Mouse (Mus musculus) megakaryocyte, embryonic 14.5 days (primary cell): ENCODE results near the gene Chst15. TPM values are rescaled to one million over a fixed set of nuclear protein-coding genes. Genes with fewer than 3 reads are reported as not detected.

ENCODE experiments used
- H3K27me3 ChIP-seq: replicated peaks from 2 replicates; pipeline ENCODE3; 2012; ENCODE audit warnings: inconsistent platforms
- H3K36me3 ChIP-seq: replicated peaks from 2 replicates; pipeline ENCODE3; 2012; ENCODE audit warnings: low read length, inconsistent platforms, mixed read lengths
- H3K4me1 ChIP-seq: 2 replicates; pipeline ENCODE4 v1.6.1; 2012; ENCODE audit warnings: inconsistent platforms
- H3K4me3 ChIP-seq: replicated peaks from 2 replicates; pipeline ENCODE3; 2012; ENCODE audit warnings: moderate library complexity, mild to moderate bottlenecking, inconsistent platforms
- H3K9me3 ChIP-seq: 2 replicates; pipeline ENCODE4 v1.6.1; 2012; ENCODE audit warnings: inconsistent platforms
- FLI1 ChIP-seq: IDR thresholded peaks from 2 replicates; pipeline ENCODE4 v1.6.1; 2012; ENCODE audit warnings: low read length, inconsistent platforms, mixed read lengths
- GATA1 ChIP-seq: IDR thresholded peaks from 3 replicates; pipeline ENCODE4 v1.6.1; 2012; ENCODE audit warnings: mixed read lengths, low read length, inconsistent platforms, borderline replicate concordance
- polyA plus RNA-seq: library from polyadenylated mRNA; stranded (reverse); fragments of >175 nt; gene quantifications from 2 replicates; pipeline ENCODE4 v1.2.3, GENCODE M21; 2012; ENCODE audit warnings: low replicate concordance; ENCODE audit not compliant: insufficient read depth

Chst15 gene
- polyA plus RNA-seq, 1 experiment = 0.15 TPM

DNA sequence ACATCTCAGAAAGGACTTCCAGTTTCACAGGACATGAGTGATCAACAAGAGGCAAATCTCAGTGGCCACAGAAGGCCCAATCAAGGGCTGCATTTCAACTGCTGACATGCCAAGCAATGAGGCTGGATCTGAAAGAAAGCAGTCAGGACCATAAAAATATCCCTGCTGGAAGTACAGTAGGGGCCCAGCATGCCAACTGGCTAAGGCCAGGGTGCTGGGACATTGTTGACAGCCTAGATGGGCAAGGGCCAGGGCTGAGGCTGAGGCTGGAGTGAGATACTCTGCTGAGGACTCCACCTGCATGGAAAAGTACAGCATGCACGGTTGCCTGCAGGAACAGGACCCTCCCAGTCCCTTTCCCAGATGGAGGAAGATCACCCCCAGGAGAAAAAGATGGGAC lies 120.4 kb downstream of the Chst15 start:
- TF ChIP-seq FLI1 (no peak), GATA1 (no peak)
- Histone ChIP-seq H3K9me3 (no peaks in the 10 kb centered on the region), H3K4me3 (no peak overlapping the region), H3K4me1 (no peaks in the 10 kb centered on the region), H3K27me3 (peaks cover 17% of the 10 kb centered on the region), H3K36me3 (no peaks in the 10 kb centered on the region)

DNA sequence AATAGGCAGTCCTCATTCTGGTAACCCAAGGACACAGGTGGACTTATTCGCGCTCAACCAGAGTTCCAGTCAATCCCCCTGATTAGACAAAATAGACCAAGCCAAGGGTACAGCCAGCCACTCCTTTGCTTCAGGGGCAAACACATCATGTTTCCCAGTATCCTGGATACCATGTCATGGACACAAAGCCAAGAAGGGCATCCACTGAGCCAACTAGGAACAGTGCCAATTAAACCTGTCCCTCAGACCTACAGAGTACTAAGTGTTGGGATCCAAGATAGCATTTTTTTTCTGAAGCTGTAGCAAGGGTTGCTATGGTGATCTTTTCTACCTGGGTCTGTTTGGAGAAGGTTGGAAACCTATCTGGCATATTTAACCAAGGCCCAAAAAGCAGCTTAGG lies 123.4 kb downstream of the Chst15 start:
- TF ChIP-seq GATA1 (no peak), FLI1 (no peak)
- H3K4me3 ChIP-seq = no peak overlapping the region
- peaks cover 15% of the 10 kb centered on the region for H3K27me3 ChIP-seq
- H3K4me1 ChIP-seq = peaks cover 4% of the 10 kb centered on the region; the same call in 1 of the 2 replicates
- no peaks in the 10 kb centered on the region for H3K9me3 ChIP-seq
- no peaks in the 10 kb centered on the region for H3K36me3 ChIP-seq

DNA sequence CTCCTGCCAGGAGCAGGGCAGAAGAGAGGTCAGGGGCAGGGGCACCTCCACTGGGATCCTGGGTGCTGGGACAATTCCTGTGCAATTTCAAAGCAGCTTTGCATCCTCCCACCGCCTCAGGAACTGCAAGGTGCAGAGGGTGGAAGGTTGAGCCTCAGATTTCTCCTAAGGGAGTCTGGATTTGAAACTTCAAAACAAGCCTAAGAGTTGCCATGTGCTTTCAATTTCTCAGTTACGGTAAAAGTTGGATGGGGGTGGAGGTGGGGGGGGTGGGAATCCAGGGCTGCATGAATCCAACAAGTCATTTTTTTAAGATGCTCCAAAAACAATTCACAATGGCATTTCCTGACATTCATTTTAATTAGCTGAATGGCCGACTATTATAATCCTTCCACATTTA lies 129.6 kb downstream of the Chst15 start:
- H3K27me3 ChIP-seq = peaks cover 9% of the 10 kb centered on the region
- TF ChIP-seq GATA1 (no peak), FLI1 (no peak)
- H3K4me1 ChIP-seq = peaks cover 4% of the 10 kb centered on the region; the same call in 1 of the 2 replicates
- H3K9me3 ChIP-seq = no peaks in the 10 kb centered on the region
- H3K36me3 ChIP-seq = no peaks in the 10 kb centered on the region
- no peak overlapping the region for H3K4me3 ChIP-seq

Other genes starting within 250 kb of the Chst15 start
- gene Cpxm2, start 162.5 kb downstream of the Chst15 start, polyA plus RNA-seq = not detected in 2 replicates